Mouse (Mus musculus): ENCODE data around the gene Cenps. TPM values are rescaled to one million over a fixed set of nuclear protein-coding genes. Genes with fewer than 3 reads are reported as not detected.

Gene Cenps
- polyA plus RNA-seq, 1 experiment from 2014 or later, result 24.5 TPM

GRCm38 (mm10) chr4:149085381-149085780, 52.0 kb downstream of the Cenps start:
- 75% methylated on average over 5 of the region's 5 CpGs for WGBS

DNA sequence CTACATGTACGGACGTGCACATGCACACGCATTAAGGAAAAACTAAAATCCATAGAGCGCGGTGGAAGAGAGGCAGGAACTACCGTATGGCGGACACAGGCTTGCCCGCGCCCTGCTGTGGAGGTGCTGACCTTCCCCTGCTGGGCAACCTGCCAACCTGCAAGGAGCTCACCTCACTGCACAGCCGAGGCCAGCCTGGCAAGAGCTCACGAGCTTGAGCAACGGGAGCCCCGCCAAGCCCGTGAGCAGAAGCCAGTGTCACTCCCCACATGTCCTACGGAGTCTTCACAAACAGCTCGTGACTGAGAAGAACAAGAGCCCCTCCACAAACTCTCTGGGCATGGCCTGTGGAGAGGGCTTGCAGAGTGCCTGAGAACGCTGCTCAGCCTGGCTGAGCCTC, 55.9 kb downstream of the Cenps start:
- Histone ChIP-seq H3K9ac (ENCODE audit: low read length) (0 out of 2 replicates have a peak overlapping the region, but pooled peaks have one; percentile 3), H3K4me2 (ENCODE audit: low read depth, low read length) (no peak overlapping the region; the same call in 1 of the 2 replicates), H3K36me3 (ENCODE audit: control insufficient read depth, insufficient read depth, low read length) (no peaks in the 10 kb centered on the region), H3K4me1 (ENCODE audit: control insufficient read depth, insufficient read depth, low read length) (peaks cover 15% of the 10 kb centered on the region; the same call in 1 of the 2 replicates), H3K9me3 (replicated peaks; ENCODE audit: control insufficient read depth, low read length) (no peaks in the 10 kb centered on the region), H3K4me3 (replicated peaks; ENCODE audit: low read length) (no peak overlapping the region), H3K27me3 (ENCODE audit: control insufficient read depth, insufficient read depth, low read length) (no peaks in the 10 kb centered on the region), H3K27ac (ENCODE audit: low read length) (no peak overlapping the region)
- 61% methylated on average over 17 of the region's 17 CpGs for WGBS
- ATAC-seq (ENCODE audit: insufficient read depth, low FRiP score), result peak; percentile 72; the same call in 1 of the 2 replicates

More at GRCm38 (mm10) chr4:149085381-149085780, 52.0 kb downstream of the Cenps start:
- peaks cover 9% of the 10 kb centered on the region; the same call in 1 of the 2 replicates for H3K4me1 ChIP-seq (ENCODE audit: control insufficient read depth, insufficient read depth, low read length)
- H3K4me2 ChIP-seq (ENCODE audit: low read depth, low read length), result no peak overlapping the region
- no peak overlapping the region for H3K27ac ChIP-seq (ENCODE audit: low read length)
- ATAC-seq (ENCODE audit: insufficient read depth, low FRiP score), result no peak
- H3K9ac ChIP-seq (ENCODE audit: low read length), result no peak overlapping the region
- no peaks in the 10 kb centered on the region for H3K27me3 ChIP-seq (ENCODE audit: control insufficient read depth, insufficient read depth, low read length)
- no peak overlapping the region for H3K4me3 ChIP-seq (replicated peaks; ENCODE audit: low read length)
- H3K9me3 ChIP-seq (replicated peaks; ENCODE audit: control insufficient read depth, low read length), result no peaks in the 10 kb centered on the region
- H3K36me3 ChIP-seq (ENCODE audit: control insufficient read depth, insufficient read depth, low read length), result no peaks in the 10 kb centered on the region

GRCm38 (mm10) chr4:149080111-149080510, 57.3 kb downstream of the Cenps start:
- 85% methylated on average over 8 of the region's 8 CpGs for WGBS
- Histone ChIP-seq H3K9ac (ENCODE audit: low read length) (no peak overlapping the region), H3K4me1 (ENCODE audit: control insufficient read depth, insufficient read depth, low read length) (peaks cover 20% of the 10 kb centered on the region; the same call in 1 of the 2 replicates), H3K4me3 (replicated peaks; ENCODE audit: low read length) (no peak overlapping the region), H3K4me2 (ENCODE audit: low read depth, low read length) (no peak overlapping the region), H3K27ac (ENCODE audit: low read length) (no peak overlapping the region), H3K36me3 (ENCODE audit: control insufficient read depth, insufficient read depth, low read length) (no peaks in the 10 kb centered on the region), H3K9me3 (replicated peaks; ENCODE audit: control insufficient read depth, low read length) (no peaks in the 10 kb centered on the region), H3K27me3 (ENCODE audit: control insufficient read depth, insufficient read depth, low read length) (no peaks in the 10 kb centered on the region)
- no peak for ATAC-seq (ENCODE audit: insufficient read depth, low FRiP score)

DNA sequence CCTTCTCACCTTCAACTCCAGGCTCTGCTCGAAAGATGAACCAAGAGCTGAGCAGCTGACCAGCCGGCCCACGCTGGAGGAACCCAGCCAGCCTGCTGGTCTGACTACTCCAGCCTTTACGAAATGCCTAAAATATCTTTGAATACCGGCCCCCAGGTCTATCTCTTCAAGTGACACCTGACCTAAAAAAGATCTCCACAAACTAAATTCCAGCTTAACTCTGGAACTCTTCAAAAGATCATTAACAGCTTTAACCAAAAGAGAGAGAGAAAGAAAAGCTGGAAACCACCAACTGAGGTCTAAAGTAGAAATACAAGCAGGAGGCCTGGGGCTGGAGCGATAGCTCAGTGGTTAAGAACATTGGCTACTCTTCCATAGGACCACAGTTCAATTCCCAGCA, 57.8 kb downstream of the Cenps start:
- no peak overlapping the region for H3K9ac ChIP-seq (ENCODE audit: low read length)
- ATAC-seq (ENCODE audit: insufficient read depth, low FRiP score), result no peak
- no peak overlapping the region for H3K27ac ChIP-seq (ENCODE audit: low read length)
- H3K27me3 ChIP-seq (ENCODE audit: control insufficient read depth, insufficient read depth, low read length), result no peaks in the 10 kb centered on the region
- 77% methylated on average over 6 of the region's 6 CpGs for WGBS
- H3K4me2 ChIP-seq (ENCODE audit: low read depth, low read length), result no peak overlapping the region
- no peaks in the 10 kb centered on the region for H3K36me3 ChIP-seq (ENCODE audit: control insufficient read depth, insufficient read depth, low read length)
- H3K9me3 ChIP-seq (replicated peaks; ENCODE audit: control insufficient read depth, low read length), result no peaks in the 10 kb centered on the region
- peaks cover 20% of the 10 kb centered on the region; the same call in 1 of the 2 replicates for H3K4me1 ChIP-seq (ENCODE audit: control insufficient read depth, insufficient read depth, low read length)
- H3K4me3 ChIP-seq (replicated peaks; ENCODE audit: low read length), result no peak overlapping the region

DNA sequence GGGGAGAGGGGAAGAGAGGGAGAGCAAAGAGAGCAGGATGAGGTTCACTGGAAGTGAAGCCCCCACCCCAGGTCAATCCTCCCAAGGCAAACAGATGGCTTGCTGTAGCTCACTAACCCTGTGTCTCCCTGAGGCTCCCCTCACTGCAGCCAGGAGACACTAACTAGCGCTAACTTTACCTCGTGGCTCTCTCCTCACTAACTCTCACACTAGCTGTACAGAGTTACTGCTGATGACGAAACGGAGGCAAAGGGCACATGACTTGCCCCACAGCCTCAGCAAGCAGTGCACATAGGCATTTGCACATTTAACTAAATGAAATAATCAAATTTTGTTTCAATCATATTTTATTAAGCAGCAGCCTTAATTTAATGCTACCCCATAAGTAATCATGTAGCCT, 59.2 kb downstream of the Cenps start:
- WGBS, result 52% methylated on average over 4 of the region's 4 CpGs
- Histone ChIP-seq H3K4me1 (ENCODE audit: control insufficient read depth, insufficient read depth, low read length) (peaks cover 20% of the 10 kb centered on the region; the same call in 1 of the 2 replicates), H3K4me3 (replicated peaks; ENCODE audit: low read length) (no peak overlapping the region), H3K27me3 (ENCODE audit: control insufficient read depth, insufficient read depth, low read length) (no peaks in the 10 kb centered on the region), H3K27ac (ENCODE audit: low read length) (no peak overlapping the region), H3K36me3 (ENCODE audit: control insufficient read depth, insufficient read depth, low read length) (no peaks in the 10 kb centered on the region), H3K4me2 (ENCODE audit: low read depth, low read length) (no peak overlapping the region), H3K9me3 (replicated peaks; ENCODE audit: control insufficient read depth, low read length) (no peaks in the 10 kb centered on the region), H3K9ac (ENCODE audit: low read length) (no peak overlapping the region)
- ATAC-seq (ENCODE audit: insufficient read depth, low FRiP score), result no peak

Other genes starting within 250 kb of the Cenps start
- 49.8 and 51.2 TPM in 2 replicates for gene Pex14, start 37.8 kb downstream of the Cenps start, polyA plus RNA-seq (2015; fragmentation: Nextera tagmentation; extraction: Ambion mirVana)
- gene Dffa, start 33.5 kb downstream of the Cenps start, polyA plus RNA-seq (2015; fragmentation: Nextera tagmentation; extraction: Ambion mirVana), result 32.3 and 35.8 TPM in 2 replicates
- gene Cort, start 10.9 kb downstream of the Cenps start, polyA plus RNA-seq (2015; fragmentation: Nextera tagmentation; extraction: Ambion mirVana), result not detected in 2 replicates
- 206 and 241 TPM in 2 replicates for gene Pgd, start 29.1 kb upstream of the Cenps start, polyA plus RNA-seq (2015; fragmentation: Nextera tagmentation; extraction: Ambion mirVana)
- 27.1 and 29.5 TPM in 2 replicates for gene Kif1b, start 170.1 kb upstream of the Cenps start, polyA plus RNA-seq (2015; fragmentation: Nextera tagmentation; extraction: Ambion mirVana)